Mouse (Mus musculus) lung, embryonic 14.5 days (tissue): Measurements from ENCODE around the gene Ninj2. TPM values are rescaled to one million over a fixed set of nuclear protein-coding genes. Genes with fewer than 3 reads are reported as not detected.
"Not testable (repeated sequence)": the region's sequence is repeated elsewhere in the genome, so short reads cannot be mapped to it uniquely, and the experiment has no call there.

Experiments
- ATAC-seq: fragments of 200-750 bp; cut with Nextera tagmentation; 2 replicates; pipeline ENCODE4 v1.8.0; 2017; ENCODE audit warnings: mild to moderate bottlenecking, moderate TSS enrichment, moderate library complexity; ENCODE audit not compliant: insufficient read depth
- DNase-seq: peaks from one replicate; pipeline ENCODE4 v3.0.0-alpha.2; 2015
- H3K27ac ChIP-seq: fragments of 300-500 bp; sonication (generic); 2 replicates; pipeline ENCODE4 v1.5.1; 2014; ENCODE audit warnings: low read depth, mild to moderate bottlenecking, moderate library complexity
- H3K27me3 ChIP-seq: fragments of 300-500 bp; sonication (generic); 2 replicates; pipeline ENCODE4 v1.6.1; 2014; ENCODE audit warnings: low read length, control low read depth; ENCODE audit not compliant: insufficient read depth
- H3K36me3 ChIP-seq: fragments of 300-500 bp; sonication (generic); 2 replicates; pipeline ENCODE4 v1.6.1; 2014; ENCODE audit warnings: control low read depth; ENCODE audit not compliant: insufficient read depth
- H3K4me1 ChIP-seq: fragments of 300-500 bp; sonication (generic); 2 replicates; pipeline ENCODE4 v1.6.1; 2014; ENCODE audit warnings: antibody characterized with exemption, control low read depth; ENCODE audit not compliant: insufficient read depth
- H3K4me2 ChIP-seq: fragments of 300-500 bp; sonication (generic); 2 replicates; pipeline ENCODE4 v1.6.1; 2014; ENCODE audit warnings: mild to moderate bottlenecking
- H3K4me3 ChIP-seq: fragments of 300-500 bp; sonication (generic); 2 replicates; pipeline ENCODE4 v1.5.1; 2014; ENCODE audit warnings: low read depth, low read length
- H3K9ac ChIP-seq: fragments of 300-500 bp; sonication (generic); 2 replicates; pipeline ENCODE4 v1.6.1; 2014
- H3K9me3 ChIP-seq: fragments of 300-500 bp; sonication (generic); 2 replicates; pipeline ENCODE4 v1.6.1; 2016; ENCODE audit warnings: low read depth, low read length, control low read depth
- CTCF ChIP-seq: IDR thresholded peaks from 2 replicates; pipeline ENCODE4 v1.5.1; 2016; ENCODE audit warnings: antibody characterized with exemption, low read depth
- WGBS: fragments of 180-500 bp; shearing (Covaris S2); extraction: QIAGEN DNeasy Blood & Tissue Kit; methylation state at CpG from one replicate; pipeline ENCODE4 v1.1.7; 2014; 5-methylcytosine and 5-hydroxymethylcytosine counted together
- polyA plus RNA-seq: library from polyadenylated mRNA; unstranded; fragments of >200 nt; fragmentation: Nextera tagmentation; extraction: Ambion mirVana; gene quantifications from 2 replicates; pipeline ENCODE4 v1.2.1, GENCODE M21; 2014

Gene Ninj2
- polyA plus RNA-seq, 1 experiment from 2014 or later, result 0.30 TPM

DNA sequence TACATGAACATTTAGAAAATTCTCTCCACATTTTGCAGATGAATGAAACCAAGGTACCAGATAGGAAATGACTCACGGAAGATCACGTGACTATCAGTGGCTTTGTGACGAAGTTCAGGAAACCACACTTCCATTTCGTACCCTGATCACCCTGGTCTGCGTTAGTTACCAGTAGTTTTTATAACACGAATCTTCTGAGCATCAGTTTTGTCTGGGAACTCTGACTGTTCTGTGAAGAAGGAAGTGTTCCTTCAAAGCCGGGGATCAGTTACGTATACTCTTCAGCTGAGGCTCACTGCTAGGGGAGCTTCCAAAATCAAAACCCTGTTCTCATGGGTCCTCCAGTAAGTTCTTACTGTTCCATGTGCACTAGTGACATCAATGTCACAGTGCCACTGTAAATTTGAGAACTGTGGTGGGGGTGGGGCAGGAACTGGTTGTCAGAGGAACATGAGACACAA is 10.2 kb upstream of the Ninj2 start:
- no peak for TF ChIP-seq CTCF
- H3K4me1 ChIP-seq, result no peaks in the 10 kb centered on the region
- no peaks in the 10 kb centered on the region for H3K27me3 ChIP-seq
- no peaks in the 10 kb centered on the region for H3K36me3 ChIP-seq
- no peak overlapping the region for H3K27ac ChIP-seq
- no peak overlapping the region for H3K4me2 ChIP-seq
- no peak for ATAC-seq
- no peak overlapping the region for H3K9ac ChIP-seq
- no peak overlapping the region for H3K4me3 ChIP-seq
- no peak for DNase-seq
- WGBS, result 82% methylated on average over 8 of the region's 8 CpGs
- no peaks in the 10 kb centered on the region for H3K9me3 ChIP-seq

DNA sequence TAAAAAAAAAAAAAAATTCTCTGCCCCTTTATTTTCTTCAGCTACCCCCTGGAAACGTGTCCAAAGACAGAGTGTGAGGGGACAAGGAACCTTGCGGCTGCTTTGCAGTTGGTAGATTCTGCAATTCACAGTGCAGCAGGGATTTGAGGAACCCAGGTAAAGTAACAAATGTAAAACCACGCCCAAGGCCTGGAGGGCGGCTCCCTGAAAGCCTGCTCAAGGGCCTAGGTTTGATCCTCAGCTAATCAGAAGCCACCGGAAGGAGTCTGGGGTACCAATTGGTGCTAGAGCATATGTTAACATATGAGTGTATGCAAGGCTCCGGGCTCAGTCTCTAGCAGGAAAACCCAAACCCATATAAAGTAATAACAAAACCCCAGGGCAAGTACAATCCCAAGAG is 9.7 kb upstream of the Ninj2 start:
- DNase-seq (no peak), ATAC-seq (no peak)
- Histone ChIP-seq H3K36me3 (no peaks in the 10 kb centered on the region), H3K9ac (no peak overlapping the region), H3K27me3 (no peaks in the 10 kb centered on the region), H3K4me3 (no peak overlapping the region), H3K9me3 (no peaks in the 10 kb centered on the region), H3K4me1 (no peaks in the 10 kb centered on the region), H3K27ac (no peak overlapping the region), H3K4me2 (no peak overlapping the region)
- TF ChIP-seq CTCF, result no peak
- 65% methylated on average over 6 of the region's 6 CpGs for WGBS

DNA sequence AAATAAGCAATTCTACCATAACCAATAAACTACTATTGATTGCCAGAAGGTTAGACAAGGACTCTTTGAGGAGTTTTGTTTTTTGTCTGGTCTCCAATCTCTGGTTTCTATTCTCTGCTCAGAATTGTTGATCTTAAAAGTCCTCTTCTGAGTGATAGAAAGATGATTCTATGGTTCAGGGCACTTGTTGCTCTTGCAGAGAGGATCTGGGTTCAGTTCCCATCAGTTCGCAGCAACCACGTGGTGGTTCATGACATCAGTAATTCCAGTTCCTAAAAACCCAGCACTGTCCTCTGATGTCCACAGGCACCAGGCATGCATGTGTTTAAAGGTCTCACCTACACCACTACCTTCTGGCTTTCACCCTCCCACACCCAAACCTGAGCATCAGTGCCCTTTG is 8.2 kb upstream of the Ninj2 start:
- Histone ChIP-seq H3K4me2 (no peak overlapping the region), H3K27ac (no peak overlapping the region), H3K9me3 (no peaks in the 10 kb centered on the region), H3K4me3 (no peak overlapping the region), H3K9ac (no peak overlapping the region), H3K27me3 (no peaks in the 10 kb centered on the region), H3K4me1 (no peaks in the 10 kb centered on the region), H3K36me3 (no peaks in the 10 kb centered on the region)
- TF ChIP-seq CTCF, result no peak
- WGBS, result 89% methylated on average over 2 of the region's 2 CpGs
- ATAC-seq (no peak), DNase-seq (no peak)

DNA sequence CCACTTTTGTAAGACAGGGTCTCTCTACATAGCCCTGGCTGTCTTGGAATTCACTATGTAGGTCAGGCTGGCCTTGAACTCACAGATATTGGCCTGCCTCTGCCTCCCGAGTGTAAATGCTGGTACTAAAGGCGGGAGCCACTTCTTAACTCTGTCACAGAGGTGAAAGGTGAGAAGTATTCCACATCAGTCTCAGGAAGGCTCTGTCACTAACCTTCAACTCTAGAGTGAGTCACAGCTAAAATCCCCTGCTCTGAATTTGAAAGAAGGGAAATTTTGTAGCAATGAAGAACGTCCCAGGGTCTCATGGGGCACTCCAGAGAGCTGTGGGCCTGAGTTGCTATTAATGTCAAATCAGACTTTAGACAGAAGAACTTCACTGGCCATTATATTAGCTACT is 7.3 kb upstream of the Ninj2 start:
- H3K4me2 ChIP-seq, result no peak overlapping the region
- no peaks in the 10 kb centered on the region for H3K4me1 ChIP-seq
- WGBS, result 71% methylated on average over 3 of the region's 3 CpGs
- no peak overlapping the region for H3K9ac ChIP-seq
- no peak for DNase-seq
- no peak for ATAC-seq
- H3K4me3 ChIP-seq, result no peak overlapping the region
- no peaks in the 10 kb centered on the region for H3K36me3 ChIP-seq
- H3K27me3 ChIP-seq, result no peaks in the 10 kb centered on the region
- H3K27ac ChIP-seq, result no peak overlapping the region
- no peaks in the 10 kb centered on the region for H3K9me3 ChIP-seq
- no peak for TF ChIP-seq CTCF

DNA sequence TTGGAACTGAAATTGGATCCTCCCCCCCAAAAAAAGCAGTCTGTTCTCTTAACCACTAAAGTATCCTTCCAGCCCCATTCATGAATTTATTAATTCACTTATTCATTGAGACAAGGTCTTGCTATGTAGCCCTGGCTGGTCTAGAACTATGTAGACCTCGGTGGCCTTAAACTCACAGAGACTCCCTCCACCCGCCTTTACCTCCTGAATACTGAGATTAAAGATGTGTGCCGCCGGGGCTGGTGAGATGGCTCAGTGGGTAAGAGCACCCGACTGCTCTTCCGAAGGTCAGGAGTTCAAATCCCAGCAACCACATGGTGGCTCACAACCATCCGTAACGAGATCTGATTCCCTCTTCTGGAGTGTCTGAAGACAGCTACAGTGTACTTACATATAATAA is 6.1 kb upstream of the Ninj2 start:
- not testable (repeated sequence) for H3K9ac ChIP-seq, H3K27ac ChIP-seq, H3K36me3 ChIP-seq, H3K27me3 ChIP-seq, DNase-seq, ATAC-seq, H3K4me2 ChIP-seq, H3K4me3 ChIP-seq, H3K4me1 ChIP-seq, H3K9me3 ChIP-seq
- WGBS, result 88% methylated on average over 6 of the region's 8 CpGs

DNA sequence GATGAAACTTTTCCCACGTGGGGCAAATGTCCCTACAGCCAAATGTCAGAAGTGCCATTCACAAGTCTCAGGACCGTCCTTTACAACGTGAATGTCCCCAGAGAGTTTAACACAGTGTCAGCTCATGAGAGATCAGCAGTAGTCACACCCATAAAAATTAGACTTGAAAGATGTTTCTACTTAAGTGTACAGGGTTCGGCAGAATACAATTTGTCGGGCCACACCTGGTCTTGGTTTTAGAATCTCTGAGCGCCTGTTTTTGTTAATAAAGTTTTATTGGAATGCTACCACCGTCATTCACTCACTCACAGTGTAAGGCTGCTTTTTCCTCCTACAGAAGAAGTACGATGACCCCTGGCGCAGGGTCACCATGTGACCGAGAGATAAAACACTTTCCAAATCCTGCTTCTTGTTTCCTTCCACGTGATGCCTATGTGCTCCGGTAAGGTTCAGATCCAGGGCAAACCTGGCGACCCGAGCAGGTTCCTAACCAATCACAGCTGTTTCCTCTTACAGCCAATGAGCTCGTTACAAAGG is 2.4 kb upstream of the Ninj2 start:
- ATAC-seq, result no peak
- no peaks in the 10 kb centered on the region for H3K27me3 ChIP-seq
- no peak for DNase-seq

DNA sequence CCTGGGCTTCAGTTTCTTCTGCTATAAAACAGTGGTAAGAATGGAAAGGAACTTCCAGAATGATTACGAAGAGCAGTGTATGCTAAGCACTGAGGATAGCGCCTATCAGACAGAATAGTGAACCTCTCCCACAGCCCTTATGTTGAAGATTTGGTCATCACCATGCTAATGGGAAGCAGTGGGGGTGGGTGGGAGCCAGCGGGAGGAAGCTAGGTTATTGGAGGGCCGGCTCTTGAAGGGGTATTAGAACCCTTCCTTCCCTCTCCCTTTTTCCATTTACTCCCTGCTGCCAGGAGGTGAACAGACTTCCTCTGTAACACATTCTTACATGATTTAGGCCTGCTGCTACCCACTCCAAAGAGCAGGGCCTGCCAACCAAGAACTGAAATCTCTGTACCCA is 1.2 kb upstream of the Ninj2 start:
- Histone ChIP-seq H3K27me3 (no peaks in the 10 kb centered on the region), H3K9ac (no peak overlapping the region), H3K9me3 (no peaks in the 10 kb centered on the region), H3K36me3 (no peaks in the 10 kb centered on the region), H3K4me3 (no peak overlapping the region), H3K27ac (no peak overlapping the region), H3K4me2 (no peak overlapping the region), H3K4me1 (no peaks in the 10 kb centered on the region)
- no peak for DNase-seq
- TF ChIP-seq CTCF, result no peak
- ATAC-seq, result no peak
- WGBS, result 81% methylated on average over 4 of the region's 4 CpGs

More for the DNA sequence above, 2.4 kb upstream of the Ninj2 start:
- H3K4me2 ChIP-seq, result no peak overlapping the region
- no peak for TF ChIP-seq CTCF
- H3K4me1 ChIP-seq, result no peaks in the 10 kb centered on the region
- 45% methylated on average over 15 of the region's 15 CpGs for WGBS
- no peak overlapping the region for H3K4me3 ChIP-seq
- no peaks in the 10 kb centered on the region for H3K36me3 ChIP-seq
- H3K9ac ChIP-seq, result no peak overlapping the region
- no peaks in the 10 kb centered on the region for H3K9me3 ChIP-seq
- no peak overlapping the region for H3K27ac ChIP-seq
